Mouse (Mus musculus): ENCODE results near the gene Vmn1r5.
"Not testable (repeated sequence)": the region's sequence is repeated elsewhere in the genome, so short reads cannot be mapped to it uniquely, and the experiment has no call there.

Vmn1r5 gene

DNA sequence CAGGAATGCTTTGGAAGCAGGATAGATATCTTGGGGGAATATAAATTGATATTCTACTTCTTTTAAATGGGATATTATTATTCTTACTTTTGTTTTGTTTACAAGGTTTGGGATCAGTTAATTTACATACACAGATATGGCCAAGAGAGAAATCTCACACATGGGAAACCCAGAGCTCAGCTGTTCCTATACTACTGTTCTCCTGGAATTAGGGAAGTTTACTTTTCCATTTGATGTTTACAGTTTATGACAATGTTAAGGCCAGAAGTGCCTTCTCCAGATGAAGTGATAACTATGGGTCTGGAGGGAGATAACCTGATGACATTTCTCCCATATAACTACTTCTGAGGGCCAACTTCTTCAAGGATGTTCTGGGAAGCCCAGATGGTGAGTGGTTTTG is at the start of gene Vmn1r5:
Gene Vmn1r5 (plus strand): TSS at position 301 of the 400 bp plus-strand sequence.
- DNase-seq = no peak

- no peak for DNase-seq
Measured at GRCm38 (mm10) chr6:56923331-56923725, 46.7 kb upstream of the Vmn1r5 start.

DNA sequence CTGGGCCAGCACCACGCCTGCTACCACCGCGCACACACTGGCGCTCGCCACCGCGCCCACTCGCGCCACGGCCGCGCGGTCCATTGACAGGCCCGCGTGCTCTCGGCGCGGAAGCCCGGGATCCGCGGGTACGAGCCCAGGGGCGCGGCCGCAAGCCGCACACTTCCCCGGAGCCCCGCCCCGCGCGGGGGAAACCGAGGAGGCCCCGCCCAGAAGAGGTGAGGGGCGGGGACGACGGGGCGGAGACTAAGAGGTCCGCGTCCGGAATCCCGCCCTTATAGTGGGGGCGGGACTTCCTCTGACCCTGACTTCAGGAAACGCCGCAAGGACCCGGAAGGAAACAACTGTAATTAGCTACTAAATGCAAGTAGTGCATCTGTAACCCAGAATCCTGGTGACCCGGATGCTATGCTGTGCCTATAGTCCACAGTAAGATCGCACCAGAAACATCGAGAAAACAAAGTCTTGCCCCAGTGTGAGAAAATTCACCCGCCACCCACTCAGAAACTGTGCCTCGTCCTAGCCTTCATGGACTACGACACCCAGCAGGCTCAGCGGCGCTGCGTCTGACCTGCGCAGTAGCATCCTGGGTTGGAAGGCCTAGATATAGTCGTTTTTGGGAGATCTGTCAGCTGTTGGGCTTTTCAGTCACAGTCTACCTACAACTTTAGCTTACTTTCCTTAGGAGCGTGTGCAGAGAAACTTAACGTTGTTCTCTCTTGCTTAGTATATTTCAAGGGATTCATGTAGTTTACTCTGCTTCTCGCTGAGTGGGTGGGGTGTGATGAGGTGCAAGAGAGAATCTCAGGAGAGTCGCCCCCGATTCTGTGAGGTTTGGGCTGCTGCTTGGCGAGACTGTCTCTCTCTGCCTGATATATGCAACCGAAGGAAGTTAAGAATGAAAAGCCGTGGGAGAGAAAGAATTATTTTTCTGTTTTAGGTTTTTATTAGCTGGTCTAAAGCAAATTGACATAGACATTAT is 46.1 kb upstream of the Vmn1r5 start, which contains the start of the genes Nt5c3 and Vmn1r4:
Gene Nt5c3 (minus strand): TSS at position 207 of the 982 bp plus-strand sequence.
Gene Vmn1r4 (plus strand): TSS at position 290 of the 982 bp plus-strand sequence.
- DNase-seq = peak; percentile 86 to 87

- DNase-seq = no peak
Measured at GRCm38 (mm10) chr6:56931648-56932415, 38.2 kb upstream of the Vmn1r5 start.

DNA sequence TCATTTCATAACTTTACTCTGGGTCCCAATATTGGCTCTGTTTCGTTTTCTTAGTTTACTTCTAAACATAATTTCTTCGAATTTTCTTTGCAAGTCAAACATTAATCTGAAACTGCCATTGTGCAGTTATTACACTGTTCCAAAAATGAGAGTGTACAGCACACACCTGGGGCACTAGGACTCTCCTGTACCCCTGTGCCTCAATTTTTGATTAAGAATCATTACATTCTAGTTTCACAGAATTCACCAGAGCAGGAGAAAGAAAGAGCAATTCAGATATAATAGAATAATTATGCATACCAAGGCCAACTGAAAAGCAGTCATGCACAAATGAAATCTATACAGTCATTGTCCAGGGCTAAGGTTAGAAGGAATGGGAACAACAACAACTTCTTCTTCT is 37.6 kb upstream of the Vmn1r5 start:
- DNase-seq = no peak

DNA sequence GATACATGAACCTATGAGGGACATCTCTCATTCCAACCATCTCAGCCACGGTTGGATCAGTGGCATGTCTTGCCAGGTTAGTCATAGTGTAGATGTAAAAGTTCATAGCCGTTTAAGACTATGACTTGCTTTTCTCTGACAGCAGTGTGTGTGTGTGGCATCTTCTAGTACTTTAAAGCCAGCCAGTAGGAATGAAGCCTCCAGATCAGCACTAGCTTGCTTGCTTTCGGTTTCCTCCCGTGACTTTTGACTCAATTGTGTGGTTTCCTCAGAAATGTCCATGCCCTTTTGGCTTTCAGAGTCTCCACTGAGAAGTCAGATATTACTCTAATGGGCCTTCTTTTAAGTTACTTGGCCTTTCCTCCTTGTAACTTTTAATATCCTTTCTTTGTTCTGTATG is 35.7 kb upstream of the Vmn1r5 start:
- DNase-seq = no peak

GRCm38 (mm10) chr6:56956436-56956835 is 13.6 kb upstream of the Vmn1r5 start:
- no peak for DNase-seq

DNA sequence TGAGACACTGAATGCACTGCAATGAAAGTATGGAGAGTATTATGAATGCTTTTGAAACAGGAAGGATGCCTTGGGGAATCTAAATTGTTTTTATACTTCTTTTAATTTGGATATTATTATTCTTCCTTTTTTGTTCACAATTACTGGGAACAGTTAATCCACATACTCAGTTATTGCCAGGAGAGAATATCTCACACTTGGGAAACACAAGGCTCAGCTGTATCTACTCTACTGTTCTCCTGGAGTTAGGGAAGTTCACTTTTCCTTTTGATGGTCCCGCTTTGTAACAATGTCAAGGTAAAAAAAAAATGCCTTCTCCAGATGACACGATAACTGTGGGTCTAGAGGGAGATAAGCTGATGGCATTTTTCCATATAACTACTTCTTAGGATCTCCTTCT is 26.9 kb downstream of the Vmn1r5 start, which contains the start of gene Vmn1r6:
Gene Vmn1r6 (plus strand): TSS at position 301 of the 400 bp plus-strand sequence.
- no peak for DNase-seq

GRCm38 (mm10) chr6:57025224-57025623 is 55.2 kb downstream of the Vmn1r5 start, which contains the start of gene Vmn1r7:
Gene Vmn1r7 (minus strand): TSS chr6:57025324.
- DNase-seq = not testable (repeated sequence)

DNA sequence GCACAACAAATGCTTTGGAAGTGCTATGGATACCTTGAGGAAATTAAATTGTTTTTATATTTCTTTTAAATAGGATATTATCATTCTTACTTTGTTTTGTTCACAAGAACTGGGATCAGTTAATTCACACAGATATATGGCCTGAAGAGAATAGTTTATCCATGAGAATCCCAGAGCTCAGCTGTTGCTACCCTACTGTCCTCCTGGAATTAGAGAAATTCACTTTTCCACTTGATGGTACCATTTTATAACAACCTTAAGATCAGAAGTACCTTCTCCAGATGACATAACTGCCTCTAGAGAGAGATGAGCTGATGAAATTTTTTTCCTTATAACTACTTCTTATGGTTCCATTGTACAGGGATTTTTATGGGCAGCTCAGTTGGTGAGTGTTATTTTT is 61.9 kb downstream of the Vmn1r5 start, which contains the start of gene Vmn1r8:
Gene Vmn1r8 (plus strand): TSS at position 301 of the 400 bp plus-strand sequence.
- DNase-seq = no peak

DNA sequence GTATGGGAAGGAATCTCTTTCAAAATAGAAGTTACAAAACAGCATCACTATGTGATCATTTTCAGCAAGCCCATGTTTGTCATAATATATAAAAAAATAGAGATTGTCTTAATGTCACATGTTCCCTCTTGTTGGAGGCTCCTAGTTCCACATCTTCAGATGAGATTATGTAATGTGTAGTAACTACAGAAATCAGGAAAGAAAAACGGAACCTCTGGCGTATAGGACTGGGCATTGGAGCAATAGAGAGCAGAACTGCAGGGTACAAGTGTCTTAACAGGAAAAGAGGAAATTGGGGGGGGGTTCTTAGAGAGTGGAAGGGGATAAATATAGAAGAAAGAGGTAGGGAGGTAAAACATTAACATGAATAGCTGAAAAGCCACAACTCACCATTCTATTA is 64.6 kb downstream of the Vmn1r5 start:
- no peak for DNase-seq
